Mouse (Mus musculus): ENCODE results near the gene Gm4881. TPM values are rescaled to one million over a fixed set of nuclear protein-coding genes. Genes with fewer than 3 reads are reported as not detected.

Gm4881 gene
- polyA plus RNA-seq, 1 experiment: not detected

DNA sequence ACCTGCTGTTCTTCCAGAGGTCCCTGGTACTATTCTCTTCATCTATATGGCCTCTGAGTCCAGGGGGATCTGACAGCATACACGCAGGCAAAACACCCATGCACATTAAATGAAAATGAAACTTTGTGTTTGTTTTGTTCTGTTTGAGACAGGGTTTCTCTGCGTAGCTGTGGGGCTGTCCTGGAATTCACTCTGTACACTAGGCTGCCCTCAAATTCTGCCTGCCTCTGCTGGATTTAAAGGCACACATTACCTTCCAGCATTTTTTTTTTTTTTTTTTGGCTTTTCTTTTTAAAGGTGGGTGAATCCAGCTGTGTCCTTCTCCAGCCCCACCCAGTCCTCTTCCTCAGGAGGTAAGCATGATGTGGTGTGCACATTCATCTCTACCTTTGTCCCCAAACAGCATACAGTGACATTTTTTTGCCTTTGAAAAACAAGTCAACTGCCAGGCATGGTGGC is 52.1 kb downstream of the Gm4881 start:
- no peaks in the 10 kb centered on the region for H3K4me1 ChIP-seq (ENCODE audit: control insufficient read depth, insufficient read depth, insufficient read length, low read length)
- no peak overlapping the region for H3K4me3 ChIP-seq (ENCODE audit: insufficient read depth, low read depth, low read length)
- H3K27ac ChIP-seq (replicated peaks; ENCODE audit: low read depth, low read length): no peak overlapping the region

GRCm38 (mm10) chr7:24891241-24892124 is 52.8 kb downstream of the Gm4881 start:
- Histone ChIP-seq H3K4me3 (ENCODE audit: insufficient read depth, low read depth, low read length) (no peak overlapping the region), H3K27ac (replicated peaks; ENCODE audit: low read depth, low read length) (no peak overlapping the region), H3K4me1 (ENCODE audit: control insufficient read depth, insufficient read depth, insufficient read length, low read length) (no peaks in the 10 kb centered on the region)

- Histone ChIP-seq H3K4me3 (ENCODE audit: insufficient read depth, low read depth, low read length) (no peak overlapping the region), H3K27ac (replicated peaks; ENCODE audit: low read depth, low read length) (no peak overlapping the region), H3K4me1 (ENCODE audit: control insufficient read depth, insufficient read depth, insufficient read length, low read length) (no peaks in the 10 kb centered on the region)
These were observed 53.7 kb downstream of the Gm4881 start for GRCm38 (mm10) chr7:24890281-24891216.

GRCm38 (mm10) chr7:24889431-24890220 is 54.7 kb downstream of the Gm4881 start:
- H3K4me3 ChIP-seq (ENCODE audit: insufficient read depth, low read depth, low read length): no peak overlapping the region
- no peak overlapping the region for H3K27ac ChIP-seq (replicated peaks; ENCODE audit: low read depth, low read length)
- no peaks in the 10 kb centered on the region for H3K4me1 ChIP-seq (ENCODE audit: control insufficient read depth, insufficient read depth, insufficient read length, low read length)

DNA sequence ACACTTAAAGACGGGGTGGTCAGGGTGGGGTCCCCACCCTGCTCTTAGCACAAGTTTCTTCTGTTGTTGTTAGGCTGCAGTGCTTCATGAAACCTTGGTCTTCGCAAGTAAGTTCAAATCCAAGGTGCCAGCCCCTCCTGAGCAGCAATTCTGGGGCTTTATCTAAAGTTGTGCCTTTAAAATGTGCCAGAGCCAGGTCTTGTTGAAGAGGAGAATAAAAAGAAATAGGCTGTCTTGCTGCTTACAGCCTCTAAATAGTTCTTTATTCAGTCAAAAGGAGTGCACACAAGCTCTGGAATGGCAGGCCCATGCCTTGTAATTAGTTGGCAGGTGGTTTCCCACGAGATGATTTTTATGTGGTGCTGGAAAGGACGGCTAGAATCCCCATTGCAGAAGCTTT is 57.2 kb downstream of the Gm4881 start:
- no peaks in the 10 kb centered on the region for H3K4me1 ChIP-seq (ENCODE audit: control insufficient read depth, insufficient read depth, insufficient read length, low read length)
- H3K4me3 ChIP-seq (ENCODE audit: insufficient read depth, low read depth, low read length): no peak overlapping the region
- no peak overlapping the region for H3K27ac ChIP-seq (replicated peaks; ENCODE audit: low read depth, low read length)

DNA sequence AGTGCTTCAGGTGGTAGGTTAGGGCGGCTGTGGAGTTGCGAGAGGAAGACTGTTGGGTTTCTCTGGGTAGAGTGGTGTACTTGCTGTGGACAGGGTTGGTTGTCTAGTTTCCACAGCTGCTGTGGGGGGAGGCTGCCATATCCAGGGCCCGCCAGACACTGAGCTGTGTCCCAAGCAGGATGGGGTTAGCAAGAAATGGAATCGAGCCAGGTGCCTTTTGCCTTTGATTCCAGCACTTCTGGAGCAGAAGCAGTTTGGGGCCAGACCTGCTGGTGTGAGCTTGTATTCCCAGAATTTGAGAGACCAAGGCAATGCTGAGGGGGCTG is 58.0 kb downstream of the Gm4881 start:
- peak overlapping the region; percentile 70 for H3K4me3 ChIP-seq (ENCODE audit: insufficient read depth, low read depth, low read length)
- H3K27ac ChIP-seq (replicated peaks; ENCODE audit: low read depth, low read length): peak overlapping the region; percentile 63
- no peaks in the 10 kb centered on the region for H3K4me1 ChIP-seq (ENCODE audit: control insufficient read depth, insufficient read depth, insufficient read length, low read length)

GRCm38 (mm10) chr7:24885468-24886307 is 58.6 kb downstream of the Gm4881 start:
- H3K27ac ChIP-seq (replicated peaks; ENCODE audit: low read depth, low read length): peak overlapping the region; percentile 63
- peak overlapping the region; percentile 70 for H3K4me3 ChIP-seq (ENCODE audit: insufficient read depth, low read depth, low read length)
- no peaks in the 10 kb centered on the region for H3K4me1 ChIP-seq (ENCODE audit: control insufficient read depth, insufficient read depth, insufficient read length, low read length)

DNA sequence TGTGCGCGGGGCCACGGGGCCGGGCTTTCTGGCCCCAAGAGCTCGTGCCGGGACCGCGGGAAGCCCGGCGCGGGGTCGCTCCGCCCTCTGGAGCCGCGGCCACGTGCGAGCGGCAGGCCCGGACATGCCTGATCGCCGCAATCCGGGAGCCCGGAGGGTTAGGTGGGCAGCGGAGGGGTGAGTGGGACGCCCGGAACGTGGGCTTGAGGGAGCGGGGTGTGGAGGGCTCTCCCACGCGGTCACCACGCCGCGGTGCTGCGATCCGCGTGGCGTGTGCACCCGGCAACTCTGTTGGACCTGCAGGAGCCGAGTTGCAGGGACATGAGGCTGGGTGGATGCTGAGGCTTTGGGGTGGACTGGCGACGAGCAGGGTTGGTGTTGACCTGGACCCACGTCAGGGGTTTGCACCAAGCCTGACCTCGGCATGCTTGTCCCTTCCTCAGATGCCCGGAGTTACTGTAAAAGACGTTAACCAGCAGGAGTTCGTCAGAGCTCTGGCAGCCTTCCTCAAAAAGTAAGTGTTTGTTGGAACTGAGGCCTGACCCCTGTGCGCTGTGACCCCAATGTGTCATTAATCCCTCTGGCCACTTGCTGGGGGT is 59.5 kb downstream of the Gm4881 start:
- Histone ChIP-seq H3K27ac (replicated peaks; ENCODE audit: low read depth, low read length) (peak overlapping the region; percentile 63), H3K4me1 (ENCODE audit: control insufficient read depth, insufficient read depth, insufficient read length, low read length) (no peaks in the 10 kb centered on the region), H3K4me3 (ENCODE audit: insufficient read depth, low read depth, low read length) (peak overlapping the region; percentile 70)

DNA sequence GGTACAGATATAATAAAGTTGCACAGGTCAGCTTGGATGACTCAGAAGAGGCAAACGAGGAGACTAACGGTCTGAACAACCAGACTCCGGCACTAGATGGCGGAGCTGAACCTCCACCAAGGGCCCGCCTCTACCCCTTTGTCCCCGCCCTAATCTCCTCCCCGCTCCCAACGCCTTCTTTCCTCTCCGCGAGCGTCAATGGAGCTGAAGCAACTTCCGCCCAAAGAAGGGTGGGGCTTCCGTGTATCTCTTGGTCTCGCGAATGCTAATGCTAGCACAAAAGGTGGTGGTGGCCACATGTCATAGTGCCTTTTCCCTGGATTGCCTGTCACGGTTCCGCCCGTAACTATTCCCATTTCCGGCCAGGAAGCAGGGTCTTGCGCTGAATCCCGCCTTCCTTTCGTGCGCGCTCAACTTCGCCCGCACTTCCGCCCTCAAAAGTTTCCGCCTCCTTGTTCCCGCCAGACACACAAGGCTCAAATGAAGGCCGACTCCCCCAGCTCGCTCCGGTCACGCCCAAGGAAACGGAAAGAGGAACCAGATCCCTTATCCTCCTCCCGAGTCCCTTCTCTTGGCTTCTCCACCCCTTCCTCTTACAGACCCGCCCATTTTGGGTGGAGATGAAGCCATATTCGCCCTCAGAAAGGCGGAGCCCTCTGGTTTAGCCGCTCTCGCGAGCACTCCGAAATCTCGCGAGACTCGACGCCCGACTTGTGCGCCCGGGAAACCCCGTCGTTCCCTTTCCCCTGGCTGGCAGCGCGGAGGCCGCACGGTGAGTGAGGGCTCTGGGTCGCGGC is 60.2 kb downstream of the Gm4881 start, which contains the start of gene Rps19:
TSS of gene Rps19 (plus strand) at position 476 of the 797 bp plus-strand sequence.
- H3K4me3 ChIP-seq (ENCODE audit: insufficient read depth, low read depth, low read length): peak within 1 kb of the TSS; percentile 70
- H3K27ac ChIP-seq (replicated peaks; ENCODE audit: low read depth, low read length): peak within 1 kb of the TSS; percentile 83

GRCm38 (mm10) chr7:24882416-24883199 is 61.7 kb downstream of the Gm4881 start:
- no peak overlapping the region for H3K4me3 ChIP-seq (ENCODE audit: insufficient read depth, low read depth, low read length)
- no peaks in the 10 kb centered on the region for H3K4me1 ChIP-seq (ENCODE audit: control insufficient read depth, insufficient read depth, insufficient read length, low read length)
- no peak overlapping the region for H3K27ac ChIP-seq (replicated peaks; ENCODE audit: low read depth, low read length)

More for the DNA sequence above, 60.2 kb downstream of the Gm4881 start, which contains the start of gene Rps19:
- H3K4me1 ChIP-seq (ENCODE audit: control insufficient read depth, insufficient read depth, insufficient read length, low read length): no peaks in the 10 kb centered on the region

DNA sequence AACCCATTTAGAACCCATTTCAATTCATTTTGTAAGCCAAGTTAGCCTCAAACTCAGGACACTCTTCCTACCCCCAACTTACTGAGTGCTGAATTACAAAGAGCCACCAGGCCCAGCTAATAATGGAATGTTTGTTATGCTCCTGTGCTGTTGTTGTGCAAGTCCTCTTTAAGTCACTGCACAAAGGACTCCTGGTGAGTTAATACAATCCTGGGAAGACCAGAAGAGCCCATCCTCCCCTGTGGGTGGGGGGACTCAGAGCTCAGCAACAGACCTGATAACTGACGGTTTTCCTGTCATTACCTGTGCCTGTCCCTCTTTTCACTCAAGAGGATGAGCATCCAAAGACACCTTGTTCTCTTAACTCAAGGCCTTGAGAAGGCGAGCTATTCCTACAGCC is 64.7 kb downstream of the Gm4881 start:
- Histone ChIP-seq H3K27ac (replicated peaks; ENCODE audit: low read depth, low read length) (no peak overlapping the region), H3K4me3 (ENCODE audit: insufficient read depth, low read depth, low read length) (no peak overlapping the region), H3K4me1 (ENCODE audit: control insufficient read depth, insufficient read depth, insufficient read length, low read length) (no peaks in the 10 kb centered on the region)

DNA sequence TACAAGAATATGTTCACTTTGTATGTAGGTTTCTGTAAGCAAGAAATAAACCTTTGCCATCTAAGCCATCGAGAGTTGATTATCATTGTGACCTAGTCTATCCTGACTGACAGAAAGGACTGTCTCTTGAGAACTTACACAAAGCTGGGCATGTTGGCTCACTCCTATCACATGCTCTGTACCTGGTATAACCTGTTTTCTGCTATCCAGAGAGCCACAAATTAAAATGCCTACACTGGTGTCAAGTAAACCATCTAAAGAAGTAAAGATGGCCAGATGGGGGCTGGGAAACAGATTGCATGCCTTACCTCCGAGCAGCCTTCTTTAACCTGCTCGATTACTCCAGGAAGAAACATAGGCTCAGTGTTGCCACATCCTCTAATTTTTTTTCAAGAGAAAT is 66.7 kb downstream of the Gm4881 start:
- H3K4me3 ChIP-seq (ENCODE audit: insufficient read depth, low read depth, low read length): no peak overlapping the region

More for the DNA sequence above, 66.7 kb downstream of the Gm4881 start:
- H3K27ac ChIP-seq (replicated peaks; ENCODE audit: low read depth, low read length): no peak overlapping the region
- H3K4me1 ChIP-seq (ENCODE audit: control insufficient read depth, insufficient read depth, insufficient read length, low read length): no peaks in the 10 kb centered on the region
